Mouse (Mus musculus): ENCODE measurements at regions not wholly inside any gene's neighbourhood (a gene's known extent, or its start where the extent isn't known, plus 50 kb on each side); places are given as distances from the start of the nearest gene placed in this dataset.

DNA sequence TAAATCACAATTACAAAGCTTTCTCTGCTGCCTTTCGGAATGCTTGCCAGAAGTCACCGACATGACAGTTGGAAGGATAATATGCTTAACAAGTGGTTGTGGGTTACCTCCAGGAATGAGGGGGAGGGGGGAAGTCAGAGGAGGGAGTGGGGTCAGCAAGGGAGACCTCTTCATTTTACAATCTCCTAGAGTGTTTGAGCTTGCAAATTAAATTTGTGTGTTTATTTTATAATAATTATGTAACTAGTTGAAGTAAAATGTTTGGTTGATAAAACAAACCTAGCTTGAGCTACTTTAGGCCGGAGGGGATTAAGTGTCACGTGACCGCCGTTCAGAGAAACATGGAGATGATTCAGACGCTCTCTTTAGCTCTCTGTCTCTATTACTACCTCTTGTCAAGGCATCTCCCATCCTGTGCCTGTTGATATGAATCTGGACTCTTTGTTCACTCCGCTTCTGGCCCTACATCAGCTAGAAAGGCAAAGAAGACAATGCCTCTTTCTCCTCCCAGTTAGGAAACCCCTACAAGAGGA is 227.3 kb upstream of the Irx5 start:
- DNase-seq: no peak

DNA sequence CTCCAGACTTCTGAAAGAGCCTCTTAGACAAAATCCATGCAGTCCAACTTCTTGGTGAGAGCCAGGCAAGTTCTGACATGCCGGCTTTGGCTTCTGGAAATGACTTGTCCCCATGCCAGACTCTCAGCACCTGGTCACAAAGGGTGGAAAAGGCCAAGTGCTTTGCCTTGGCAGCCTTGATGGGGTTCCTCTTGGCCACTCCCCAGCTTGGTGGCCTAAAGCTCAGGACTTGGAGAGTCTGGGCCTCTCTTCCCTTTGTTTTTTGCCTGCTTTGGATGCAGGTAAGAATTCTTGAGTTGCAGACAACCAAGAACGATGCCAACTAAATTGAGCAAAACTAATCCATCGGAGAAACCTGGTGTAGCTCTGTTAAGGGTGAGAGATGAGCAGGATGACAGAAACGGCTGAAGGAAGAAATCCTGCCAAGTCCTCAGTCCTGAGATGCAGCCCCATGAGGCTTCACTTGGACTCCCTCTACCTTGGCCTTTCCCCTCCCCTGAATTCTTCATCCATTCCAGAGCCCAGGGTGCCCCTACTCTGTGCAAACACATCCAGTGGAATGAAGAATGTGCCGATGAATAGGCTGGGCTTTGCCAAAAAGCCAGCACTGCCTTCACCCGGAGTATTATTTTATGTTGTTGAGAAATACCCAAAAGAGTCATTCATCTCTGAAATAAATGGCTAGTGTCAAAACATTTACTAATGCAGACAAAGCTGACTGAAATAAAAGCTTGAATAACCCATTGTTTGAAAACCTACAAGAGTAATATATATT is 228.0 kb upstream of the Irx5 start:
- DNase-seq: peak; percentile 35 to 62

DNA sequence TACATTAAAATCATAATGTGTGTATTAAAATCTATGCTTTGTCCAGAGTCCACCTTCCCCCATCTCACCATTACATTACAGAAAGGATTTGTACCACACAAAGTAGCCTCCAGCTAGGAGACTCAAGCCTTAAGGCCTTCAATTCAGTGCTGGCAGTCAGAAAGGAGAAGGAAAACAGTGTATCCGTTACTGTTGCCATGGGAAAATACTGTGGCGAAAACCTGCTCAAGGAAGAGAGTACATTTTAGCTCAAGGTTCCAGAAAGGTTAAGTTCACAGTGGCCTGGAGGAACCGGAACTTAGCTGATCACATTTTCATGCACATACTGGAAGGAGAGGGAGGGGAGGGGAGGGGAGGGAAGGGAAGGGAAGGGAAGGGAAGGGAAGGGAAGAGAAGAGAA is 231.8 kb upstream of the Irx5 start:
- no peak for DNase-seq

GRCm38 (mm10) chr8:92121296-92121695 is 236.1 kb upstream of the Irx5 start:
- no peak for DNase-seq

- DNase-seq: no peak
These were observed 241.8 kb upstream of the Irx5 start for GRCm38 (mm10) chr8:92115479-92116267.

DNA sequence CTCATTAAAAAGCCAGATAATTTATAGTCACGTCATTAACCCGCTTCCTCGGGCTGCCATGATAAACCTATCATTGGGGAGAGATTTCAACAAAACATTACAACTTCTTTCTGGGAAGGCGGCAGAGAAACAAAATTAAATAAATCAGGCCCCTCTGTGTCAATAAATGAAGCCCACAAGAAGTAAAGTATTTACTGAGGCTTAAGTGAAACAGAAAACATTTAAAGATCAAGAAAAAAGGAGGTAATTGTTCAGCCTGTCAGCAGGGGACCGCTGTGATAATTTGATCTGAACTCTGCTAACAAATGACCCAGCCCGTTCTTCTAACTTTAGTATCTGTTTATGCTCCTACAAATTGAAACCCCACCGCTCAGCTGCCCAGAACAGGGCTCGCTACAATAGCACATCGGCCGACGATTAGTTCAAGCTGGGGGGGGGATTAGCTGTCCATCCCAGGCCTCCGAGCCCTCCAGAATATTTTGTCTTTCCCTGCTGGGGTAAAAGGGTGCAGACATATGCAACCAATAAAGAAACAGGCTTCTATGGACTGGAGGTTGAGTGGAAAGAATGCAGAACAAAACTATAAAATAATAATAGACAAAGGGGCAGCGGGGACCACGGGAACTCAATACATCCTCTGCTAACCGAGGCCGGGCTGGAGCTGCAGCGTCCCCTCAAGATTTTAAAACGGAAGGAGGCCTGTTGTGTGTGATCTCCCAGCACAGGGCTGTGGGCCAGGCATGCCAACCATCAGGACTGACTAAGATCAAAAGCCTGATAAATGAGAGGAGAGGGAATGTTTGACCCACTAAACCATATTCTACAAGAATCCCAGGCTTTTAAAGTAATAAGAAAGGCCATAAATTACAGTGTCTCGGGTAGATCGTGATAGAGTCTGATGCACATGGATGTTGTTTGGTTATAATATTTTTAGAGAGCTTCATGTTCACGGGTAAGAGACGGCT is 242.8 kb upstream of the Irx5 start:
- DNase-seq: no peak

DNA sequence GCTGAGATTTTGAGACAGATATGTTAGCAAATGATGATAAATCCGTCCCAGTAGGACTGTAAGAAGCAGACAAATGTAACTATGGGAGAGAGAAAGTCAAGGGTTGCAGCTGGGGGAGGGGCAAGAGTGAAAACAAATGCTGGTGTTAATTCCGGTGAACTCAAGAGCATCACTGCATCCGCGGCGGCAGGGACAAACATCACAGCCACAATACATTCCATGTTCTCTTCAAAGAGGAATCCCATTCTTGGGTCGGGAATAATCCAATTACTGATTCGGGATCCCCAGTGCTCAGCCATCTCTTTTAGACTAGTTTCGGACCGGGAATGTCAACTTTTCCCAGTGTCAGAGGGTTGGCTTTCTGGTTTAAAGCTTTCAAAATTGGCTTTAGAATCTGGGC is 243.5 kb upstream of the Irx5 start:
- no peak for DNase-seq

GRCm38 (mm10) chr8:92113386-92113785 is 244.0 kb upstream of the Irx5 start:
- DNase-seq: no peak

GRCm38 (mm10) chr8:92104561-92104960 is 252.9 kb upstream of the Irx5 start:
- DNase-seq: no peak

DNA sequence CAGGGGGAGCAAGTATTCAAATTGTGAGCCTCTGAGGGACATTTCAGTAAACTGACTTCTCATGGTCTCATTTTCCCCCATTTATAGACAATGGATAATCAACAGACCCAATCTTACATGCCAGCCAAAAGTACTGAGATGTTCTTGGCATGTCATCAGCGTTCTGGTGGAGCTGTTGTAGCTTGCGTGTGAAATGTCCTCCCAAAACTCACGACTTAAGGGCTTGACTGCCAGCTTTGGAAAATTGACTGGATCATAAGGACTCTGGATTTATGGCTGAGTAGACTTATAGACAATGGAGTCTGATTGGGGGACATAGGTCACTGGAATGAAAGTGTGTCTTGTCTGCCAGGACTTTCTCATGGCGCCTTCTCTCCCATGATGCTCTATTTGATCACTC is 254.9 kb upstream of the Irx5 start:
- DNase-seq: no peak

- no peak for DNase-seq
These were observed 262.1 kb upstream of the Irx5 start for GRCm38 (mm10) chr8:92095276-92095675.

DNA sequence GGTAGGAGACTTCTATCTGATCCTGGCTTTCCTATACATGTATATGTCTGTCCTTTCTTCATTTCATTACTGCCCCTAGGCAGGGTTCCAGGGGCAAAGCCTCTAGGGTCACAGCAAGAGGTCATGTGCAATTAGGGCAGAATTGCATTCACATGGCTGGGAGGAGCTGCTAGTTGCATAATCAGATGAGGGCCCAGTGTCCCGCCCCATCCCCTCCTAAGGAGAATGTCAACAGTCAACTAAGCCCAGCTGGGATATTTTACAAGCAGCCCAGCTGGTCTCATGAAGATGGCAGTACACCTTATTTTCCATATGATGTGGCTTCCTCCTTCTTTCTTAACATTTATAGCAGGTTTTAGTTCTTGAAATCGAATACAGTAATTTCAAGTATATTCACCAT is 273.3 kb upstream of the Irx5 start:
- no peak for DNase-seq

DNA sequence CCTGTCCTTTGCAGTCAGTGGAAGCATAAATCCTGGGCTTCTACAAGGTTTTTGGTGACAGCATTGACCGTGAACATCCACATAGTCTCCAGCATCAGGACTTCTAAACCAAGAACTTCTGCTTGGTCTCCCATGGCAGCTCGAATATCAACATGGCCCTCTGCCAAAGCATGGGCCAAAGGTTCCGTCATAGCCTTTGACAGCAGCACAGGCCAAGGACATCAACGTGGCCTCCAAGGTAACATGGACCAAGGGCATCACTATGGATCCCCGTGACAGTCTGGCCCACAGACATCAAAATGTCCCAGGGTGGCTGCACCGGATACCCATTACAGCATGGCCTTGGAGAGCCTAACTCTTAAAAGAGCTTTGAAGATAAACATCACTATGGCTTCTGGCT is 275.5 kb upstream of the Irx5 start:
- DNase-seq: no peak

DNA sequence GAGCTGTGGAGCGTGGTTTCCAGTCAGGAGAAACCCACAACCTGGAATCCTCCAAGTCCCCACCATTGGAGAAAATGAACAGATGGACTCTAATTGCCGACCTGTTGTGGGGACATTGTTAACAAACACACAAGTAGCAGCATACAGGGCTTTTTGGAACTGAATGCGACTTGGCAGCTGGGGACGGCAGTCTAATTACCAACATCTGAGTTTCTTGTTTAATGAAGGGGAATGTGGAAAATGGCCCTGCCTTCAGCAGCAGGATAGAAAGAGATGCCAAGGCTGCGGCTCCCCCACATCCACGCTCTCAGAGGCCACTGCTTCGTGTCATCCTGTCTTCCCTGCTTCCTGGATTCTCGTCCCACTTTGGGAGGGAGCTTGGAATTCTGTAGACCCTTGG is 276.6 kb upstream of the Irx5 start:
- DNase-seq: no peak

DNA sequence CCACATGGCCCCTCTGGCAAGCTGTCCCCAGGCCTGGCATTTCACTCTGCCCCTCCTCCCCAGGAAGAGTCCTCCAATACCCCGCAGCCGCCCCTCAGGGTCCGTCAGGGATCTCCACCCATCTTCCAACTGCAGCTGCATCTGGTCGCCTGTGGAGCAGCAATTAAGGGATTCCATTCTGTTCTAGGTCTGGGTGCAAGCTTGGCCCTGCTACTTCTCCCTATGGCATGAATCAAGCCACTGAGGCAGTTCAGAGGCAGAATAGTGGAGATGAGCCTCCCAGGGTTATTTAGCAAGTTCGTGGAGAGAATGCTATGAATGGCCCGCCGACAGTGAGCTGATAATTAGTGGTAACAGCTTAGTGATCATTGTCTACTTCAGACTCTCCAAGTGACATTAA is 275.7 kb upstream of the Irx3 start:
- no peak for DNase-seq

DNA sequence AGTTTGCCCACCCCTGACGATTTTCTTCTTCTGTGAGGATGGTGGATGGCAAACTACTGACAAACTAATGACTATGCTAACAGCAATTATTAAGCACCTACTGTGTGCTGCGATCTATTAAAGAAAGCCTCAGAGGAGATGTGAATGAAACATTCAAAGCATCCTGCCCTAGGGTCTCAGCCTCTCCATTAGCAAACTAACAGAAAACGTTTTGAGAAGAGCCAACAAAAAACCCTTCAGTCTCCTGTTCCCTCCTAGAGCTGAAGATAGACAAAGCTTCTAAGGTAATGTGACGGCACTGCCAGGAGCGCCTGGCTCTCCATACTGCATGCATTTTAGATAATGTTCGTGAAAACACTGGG is 270.4 kb upstream of the Irx3 start:
- DNase-seq: no peak

- DNase-seq: no peak
These were observed 269.7 kb upstream of the Irx3 start for GRCm38 (mm10) chr8:92071305-92072253.

- DNase-seq: no peak
These were observed 268.8 kb upstream of the Irx3 start for GRCm38 (mm10) chr8:92070704-92071103.

DNA sequence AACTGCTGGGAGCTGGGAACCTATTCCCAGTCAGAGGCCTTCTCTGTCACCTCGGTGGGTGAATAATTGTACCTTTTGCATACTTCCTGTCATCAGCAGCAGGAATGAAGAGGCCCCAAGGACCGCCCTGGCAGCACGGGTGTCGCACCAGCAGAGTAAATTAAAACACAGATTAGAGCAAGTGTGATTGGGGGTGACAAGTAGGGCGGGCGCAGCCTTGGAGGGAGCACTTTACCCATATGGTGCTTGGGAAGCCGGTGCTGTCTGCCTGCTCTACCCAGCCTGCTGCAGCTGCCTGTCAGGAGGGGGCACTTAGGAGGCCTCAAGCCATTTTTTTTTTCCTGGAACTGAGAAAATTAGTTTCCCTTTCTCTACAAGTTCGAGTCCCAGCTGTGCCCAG is 264.6 kb upstream of the Irx3 start:
- DNase-seq: no peak

GRCm38 (mm10) chr8:92065554-92066239 is 263.8 kb upstream of the Irx3 start:
- no peak for DNase-seq

DNA sequence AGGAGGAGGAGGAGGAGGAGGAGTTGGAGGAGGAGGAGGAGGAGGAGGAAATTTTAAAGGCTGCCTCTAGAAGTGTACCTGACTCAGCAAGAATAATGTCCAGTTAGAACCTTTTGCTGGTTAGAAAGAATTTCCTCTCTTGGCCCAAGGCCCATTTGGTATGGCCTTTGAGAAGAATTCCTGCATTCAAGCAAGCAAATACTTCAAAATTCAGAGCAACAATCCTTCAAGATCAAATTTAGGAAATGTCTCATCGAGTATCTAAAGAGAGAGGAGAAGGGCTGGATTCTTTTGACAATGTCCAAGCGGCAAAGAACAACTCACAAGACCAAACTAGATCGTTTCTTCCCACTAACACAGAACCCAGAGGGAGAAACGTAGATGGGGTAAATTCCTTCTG is 263.1 kb upstream of the Irx3 start:
- DNase-seq: no peak

Measured in cerebellum, postnatal 25 days (tissue).